Mouse (Mus musculus) megakaryocyte, embryonic 14.5 days (primary cell): ENCODE data around the gene Zswim1.

Experiments used
- FLI1 ChIP-seq: IDR thresholded peaks from 2 replicates; pipeline ENCODE4 v1.6.1; 2012; ENCODE audit warnings: low read length, inconsistent platforms, mixed read lengths
- GATA1 ChIP-seq: IDR thresholded peaks from 3 replicates; pipeline ENCODE4 v1.6.1; 2012; ENCODE audit warnings: mixed read lengths, low read length, inconsistent platforms, borderline replicate concordance

DNA sequence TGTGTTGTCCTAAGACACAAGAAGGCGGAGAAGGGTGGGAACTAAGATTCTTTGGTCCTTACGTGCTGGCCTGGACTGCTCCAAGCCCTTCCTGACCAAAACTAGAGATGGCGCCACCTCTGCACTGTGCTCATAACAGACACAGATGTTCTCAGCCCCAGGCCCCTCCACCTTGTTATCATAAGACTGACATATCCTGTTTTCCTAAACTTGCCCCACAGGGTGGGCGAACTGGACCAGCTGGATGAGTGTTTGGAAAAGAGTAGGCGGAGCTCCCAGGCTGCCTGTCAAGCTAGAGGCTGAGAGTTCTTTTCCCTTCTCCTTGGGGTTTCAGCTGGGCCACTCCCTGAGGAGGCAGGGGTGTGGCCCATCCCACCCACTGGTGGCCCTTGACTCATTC is 4.8 kb upstream of the Zswim1 start:
- TF ChIP-seq GATA1 (no peak), FLI1 (no peak)
